Mouse (Mus musculus) liver, embryonic 14.5 days (tissue): Measurements from ENCODE around the gene Slc7a1.

ENCODE experiments used
- CTCF ChIP-seq: IDR thresholded peaks from 2 replicates; pipeline ENCODE4 v1.5.1; 2016; ENCODE audit warnings: antibody characterized with exemption, low read depth, control low read depth
- EP300 ChIP-seq: IDR thresholded peaks from 2 replicates; pipeline ENCODE4 v1.6.1; 2016; ENCODE audit warnings: antibody characterized with exemption, low read depth

DNA sequence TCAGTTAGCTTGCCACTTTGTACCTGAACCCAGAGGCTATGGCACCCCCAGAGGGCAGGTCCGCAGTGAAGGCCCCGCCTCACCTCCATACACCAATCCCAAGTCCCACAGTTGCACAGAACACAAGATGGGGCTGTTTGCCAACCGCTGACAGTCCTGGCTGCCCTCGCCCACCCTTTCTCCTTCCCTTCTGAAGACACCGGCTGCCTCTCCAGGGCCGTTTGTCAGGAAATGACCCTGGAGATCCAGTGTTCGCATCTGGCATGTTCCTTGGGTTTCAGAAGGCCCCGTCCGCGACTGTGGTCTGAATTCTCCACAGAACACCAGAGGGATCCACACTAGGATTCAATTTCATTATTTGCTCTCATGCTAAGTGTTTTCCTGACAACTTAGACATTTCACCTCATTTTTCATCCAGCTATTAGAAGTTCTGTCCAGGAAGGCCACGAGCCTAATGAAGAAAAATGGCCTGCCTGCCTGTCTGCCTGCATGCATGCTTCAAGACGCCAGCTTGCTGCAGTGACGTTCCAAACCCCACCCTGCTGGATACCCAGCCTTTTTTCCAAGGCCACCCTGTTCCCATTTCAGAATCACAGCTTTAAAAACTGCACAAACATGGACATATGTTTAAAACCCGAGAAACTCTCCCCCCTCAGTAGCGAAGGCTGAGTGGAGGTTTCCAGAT lies 50.2 kb downstream of the Slc7a1 start:
- TF ChIP-seq CTCF (no peak), EP300 (no peak)
